Mouse (Mus musculus) thymus, postnatal 14 days (tissue): ENCODE measurements around the gene Zfp664.

Source experiments
- DNase-seq: peaks from one replicate; pipeline ENCODE4 v3.0.0; 2021

Gene Zfp664

DNA sequence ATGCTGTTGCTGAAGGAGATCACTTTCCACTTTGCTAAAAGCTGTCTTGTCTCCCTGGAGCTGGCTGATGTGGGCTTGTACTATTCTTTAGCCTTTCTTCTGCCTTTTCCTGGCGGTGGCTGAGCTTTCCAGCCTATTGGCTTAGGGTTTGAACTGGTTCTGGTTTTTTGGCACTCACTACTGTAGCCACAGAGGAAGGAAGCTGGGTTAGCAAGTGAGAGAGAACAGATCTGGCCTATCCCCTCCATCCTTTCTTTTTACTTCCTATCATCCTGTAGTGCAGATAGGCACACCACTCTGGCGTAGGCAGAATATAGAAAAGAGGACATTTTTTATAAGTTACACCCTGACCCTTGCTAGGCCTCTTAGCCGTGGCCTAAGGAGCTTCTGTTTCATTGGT, 10.6 kb downstream of the Zfp664 start:
- no peak for DNase-seq

GRCm38 (mm10) chr5:124873890-124874601, 11.6 kb downstream of the Zfp664 start:
- DNase-seq, result no peak

DNA sequence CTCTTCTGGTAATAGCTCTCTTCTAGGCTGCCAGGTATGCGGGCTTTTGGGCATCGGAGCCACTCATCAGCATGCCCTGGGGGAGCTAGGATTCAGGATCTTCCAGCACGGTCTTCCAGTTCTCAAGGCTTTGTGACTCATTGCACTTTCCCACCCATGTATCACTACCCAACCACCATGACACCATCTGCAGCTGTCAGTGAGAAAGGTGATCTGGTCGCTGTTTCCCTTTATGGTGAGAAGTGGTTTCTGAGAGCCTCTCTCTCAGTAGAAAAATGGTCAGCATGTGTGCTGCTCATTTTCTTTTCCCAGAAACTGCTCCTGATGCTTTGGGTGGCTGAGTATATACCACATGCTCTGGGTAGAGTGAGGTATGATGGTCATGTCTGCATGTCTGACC, 16.8 kb downstream of the Zfp664 start:
- no peak for DNase-seq

DNA sequence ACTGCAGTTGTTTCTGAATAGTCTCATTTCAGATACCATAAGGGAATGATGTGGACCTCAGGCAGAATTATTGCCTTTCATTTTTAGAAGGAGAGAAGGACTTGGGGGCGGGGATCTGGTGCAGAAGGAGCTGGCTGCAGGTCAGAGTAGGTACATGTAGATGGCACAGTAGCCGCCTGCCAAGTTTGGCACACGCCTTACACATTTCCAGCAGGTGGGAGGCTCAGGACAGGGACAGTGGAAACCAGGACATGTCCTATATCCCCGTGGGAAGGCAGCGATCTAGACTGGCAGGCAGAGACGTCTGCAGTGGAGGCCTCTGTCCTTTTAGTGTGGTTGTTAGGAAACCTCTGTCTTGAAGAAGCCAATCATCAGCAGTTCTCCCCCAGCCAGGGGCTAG, 17.3 kb downstream of the Zfp664 start:
- DNase-seq, result no peak

- DNase-seq, result no peak
Observed at GRCm38 (mm10) chr5:124883877-124884276, 21.4 kb downstream of the Zfp664 start.

DNA sequence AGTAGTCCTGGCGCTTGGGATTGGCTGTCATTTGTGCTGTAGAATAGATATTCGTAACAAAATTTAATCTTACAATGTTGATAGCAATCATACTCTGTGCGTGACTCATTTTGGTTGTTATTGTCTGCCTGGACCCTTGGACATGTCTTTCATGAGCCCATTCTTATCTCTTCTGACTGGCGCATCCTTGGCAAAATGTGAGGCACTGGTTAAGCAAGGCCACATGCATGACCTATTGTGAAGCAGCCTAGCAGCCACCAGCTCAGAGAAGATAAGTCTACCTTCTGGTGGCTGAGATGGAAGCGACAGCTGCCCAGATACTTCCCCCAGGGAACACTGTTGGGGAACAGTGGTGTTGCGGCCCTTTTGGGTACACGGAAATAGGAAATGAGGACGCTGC, 26.2 kb downstream of the Zfp664 start:
- no peak for DNase-seq

- DNase-seq, result no peak
Observed at GRCm38 (mm10) chr5:124891921-124892370, 29.5 kb downstream of the Zfp664 start.

- no peak for DNase-seq
Observed at GRCm38 (mm10) chr5:124896135-124896534, 33.6 kb downstream of the Zfp664 start.

- peak; percentile 91 for DNase-seq
Observed at GRCm38 (mm10) chr5:124899945-124900631, 37.6 kb downstream of the Zfp664 start.

DNA sequence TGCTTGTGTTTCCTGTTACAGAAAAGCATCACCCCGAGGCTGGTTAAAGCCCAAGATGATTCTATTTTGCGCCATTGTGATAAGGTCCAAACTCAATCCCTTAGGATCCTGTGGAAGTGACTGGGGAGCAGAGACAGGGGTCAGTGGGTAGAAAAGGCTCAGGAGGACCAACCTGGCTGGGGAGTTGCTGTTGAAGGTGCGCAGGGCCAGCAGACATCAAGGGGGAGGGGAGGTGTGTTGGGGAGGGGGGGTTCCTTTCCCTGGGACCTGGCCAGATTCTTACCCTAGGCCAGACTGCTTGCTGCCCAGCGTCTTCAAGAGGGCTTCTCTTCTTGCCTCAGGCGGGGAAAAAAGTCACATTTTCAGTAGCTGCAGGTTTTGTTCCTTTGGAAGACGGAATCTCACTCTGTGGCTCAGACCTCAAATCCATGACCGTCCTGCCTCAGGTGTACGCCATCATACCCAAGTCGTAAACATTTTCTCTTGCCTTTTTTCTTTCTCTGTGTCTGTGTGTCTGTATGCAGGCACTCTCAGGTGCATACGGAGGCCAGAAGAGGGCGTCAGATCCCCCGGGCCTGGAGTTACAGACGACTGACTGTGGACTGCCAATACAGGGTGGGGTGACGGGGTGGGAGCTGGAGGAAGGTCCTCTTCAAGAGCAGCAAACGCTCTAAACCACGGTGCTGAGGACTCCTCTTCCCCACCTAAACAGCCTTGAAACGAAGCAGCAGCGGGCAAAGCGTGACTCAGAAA, 38.4 kb downstream of the Zfp664 start:
- no peak for DNase-seq

DNA sequence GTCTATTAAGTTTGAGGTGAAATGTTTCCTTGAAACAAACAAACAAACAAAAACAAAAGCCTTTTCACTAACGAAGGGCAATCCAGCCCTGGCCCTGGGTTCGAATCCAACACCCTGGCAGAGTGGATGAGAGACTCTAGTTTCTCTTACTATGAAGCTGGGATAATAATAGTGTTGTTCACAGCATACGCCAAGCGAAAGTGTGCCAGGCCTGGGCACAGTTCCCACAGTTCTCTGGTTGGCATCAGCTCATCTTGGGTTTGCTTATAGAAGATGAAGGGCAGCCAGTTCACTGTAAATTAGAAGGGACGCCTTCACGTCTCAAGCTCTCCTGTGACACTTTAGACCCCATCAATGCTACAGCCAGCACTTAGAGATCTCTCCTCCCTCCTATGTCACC, 39.2 kb downstream of the Zfp664 start:
- no peak for DNase-seq

DNA sequence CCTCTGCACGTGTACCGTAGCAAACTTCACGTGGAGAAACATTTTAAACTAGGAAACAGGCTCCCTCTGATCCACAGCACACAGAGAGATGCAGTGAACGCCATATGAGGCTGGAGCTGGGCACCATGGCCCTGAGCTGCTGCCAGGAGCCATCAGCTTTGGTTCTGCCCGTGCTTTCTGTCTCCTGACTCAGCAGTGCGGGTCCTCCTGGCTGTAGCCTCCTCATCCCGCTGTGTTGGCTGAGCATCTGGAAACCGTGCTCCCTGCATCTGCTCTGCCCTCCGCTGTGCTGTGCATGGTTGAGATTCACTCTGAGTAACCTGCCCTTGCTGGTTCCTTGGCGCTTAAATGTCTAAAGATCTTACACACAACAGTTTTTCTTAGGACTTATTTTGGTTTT, 39.7 kb downstream of the Zfp664 start:
- no peak for DNase-seq

- DNase-seq, result no peak
Observed at GRCm38 (mm10) chr5:124903852-124904251, 41.4 kb downstream of the Zfp664 start.

- peak; percentile 82 for DNase-seq
Observed at GRCm38 (mm10) chr5:124906890-124907289, 44.4 kb downstream of the Zfp664 start.

GRCm38 (mm10) chr5:124908860-124909259, 46.4 kb downstream of the Zfp664 start:
- DNase-seq, result peak; percentile 87

- DNase-seq, result no peak
Observed at GRCm38 (mm10) chr5:124912276-124912675, 49.8 kb downstream of the Zfp664 start.

GRCm38 (mm10) chr5:124912946-124913933, 50.7 kb downstream of the Zfp664 start:
- no peak for DNase-seq

GRCm38 (mm10) chr5:124919798-124920197, 57.3 kb downstream of the Zfp664 start:
- no peak for DNase-seq

- DNase-seq, result no peak
Observed at GRCm38 (mm10) chr5:124921410-124921809, 58.9 kb downstream of the Zfp664 start.

GRCm38 (mm10) chr5:124922356-124923352, 60.2 kb downstream of the Zfp664 start:
- DNase-seq, result peak; percentile 29

DNA sequence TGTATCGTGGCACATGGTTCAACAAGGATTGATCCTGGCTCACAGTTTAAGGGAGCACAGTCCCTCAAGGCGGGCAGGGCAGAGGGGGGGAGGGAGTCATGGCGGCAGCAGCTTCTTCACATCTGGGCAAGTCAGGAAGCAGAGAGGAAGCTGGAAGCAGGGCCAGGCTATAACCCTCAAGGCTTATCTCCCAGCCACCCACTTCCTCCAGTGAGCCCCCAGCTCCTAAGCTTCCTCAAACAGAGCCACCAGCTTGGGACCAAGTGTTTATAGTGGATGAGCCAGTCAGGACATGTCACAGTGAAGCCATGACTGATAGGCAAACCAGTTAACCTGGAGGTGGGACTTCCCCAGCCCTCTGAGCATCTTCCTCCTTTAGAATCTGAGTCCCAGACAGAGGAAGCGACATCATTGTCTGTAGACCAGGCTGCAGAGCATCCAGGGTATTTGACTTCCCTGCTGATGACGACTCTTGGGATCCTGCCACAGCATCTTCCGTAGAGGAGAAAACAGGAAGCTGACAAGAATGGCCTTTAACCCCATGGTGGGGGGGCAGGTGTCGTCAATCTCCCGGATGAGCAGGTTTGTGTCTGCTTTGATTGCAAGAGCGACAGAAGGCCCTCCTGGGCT, 67.0 kb downstream of the Zfp664 start:
- DNase-seq, result no peak
